Mouse (Mus musculus) thymus, adult 18-20 months (tissue): ENCODE measurements around the gene Tmprss9.

Experiments
- DNase-seq, 2 experiments: peaks; one replicate each; pipeline ENCODE4 v3.0.0; 2022; ENCODE audit warnings: mixed read lengths in 2 of 2

Gene Tmprss9

GRCm38 (mm10) chr10:80939671-80940070 lies 68.0 kb downstream of the Tmprss9 start:
- peak; percentile 70 to 76 for DNase-seq

DNA sequence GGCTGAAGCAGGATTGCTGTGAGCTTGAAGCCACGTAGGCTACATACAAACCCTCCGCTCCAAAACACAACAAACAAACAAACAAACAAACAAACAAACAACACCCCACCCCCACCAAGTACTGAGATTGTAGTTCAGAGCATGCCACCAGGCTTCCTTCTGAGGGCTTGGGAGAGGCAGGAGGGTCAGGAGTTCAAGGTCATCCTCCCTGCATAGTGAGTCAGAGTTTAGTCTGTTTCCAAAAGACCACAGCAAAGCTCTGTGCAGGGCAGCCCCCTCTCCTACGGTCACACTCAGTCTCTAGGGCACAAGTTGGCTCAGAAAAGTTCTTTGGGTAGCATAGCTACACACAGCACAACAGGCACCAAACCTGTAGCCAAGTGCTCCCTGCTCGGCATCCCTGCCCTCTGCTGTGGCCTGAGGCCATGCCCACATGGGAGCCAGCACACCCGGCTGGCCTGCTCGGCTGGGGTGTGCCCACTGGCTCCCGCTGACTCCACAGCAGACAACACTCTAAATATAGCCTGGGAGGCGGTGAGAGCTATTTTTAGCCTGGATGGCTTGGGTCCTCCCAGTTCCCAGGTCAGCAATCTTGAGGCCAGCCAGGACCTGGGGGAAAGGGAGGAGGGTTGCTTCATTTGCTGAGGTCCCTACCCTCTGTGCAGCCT lies 68.8 kb downstream of the Tmprss9 start:
- no peak for DNase-seq

DNA sequence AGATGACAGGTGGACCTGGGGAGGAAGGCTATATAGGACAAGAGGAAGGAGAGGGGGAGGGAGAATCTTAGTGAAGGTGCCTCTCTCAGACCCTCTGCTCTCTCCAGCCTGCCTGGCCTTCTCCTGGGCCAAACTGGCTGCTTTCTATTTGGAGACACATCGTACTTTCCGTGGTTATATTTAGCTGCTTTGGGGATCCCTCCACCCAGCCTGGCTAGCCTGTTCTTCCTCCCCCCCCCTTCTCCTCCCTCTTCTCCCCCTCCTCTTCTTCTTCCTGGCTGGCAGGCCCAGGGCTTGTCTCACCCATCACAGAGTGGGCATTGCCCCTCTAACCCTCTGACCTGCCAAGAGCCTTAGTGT lies 69.3 kb downstream of the Tmprss9 start:
- no peak for DNase-seq

DNA sequence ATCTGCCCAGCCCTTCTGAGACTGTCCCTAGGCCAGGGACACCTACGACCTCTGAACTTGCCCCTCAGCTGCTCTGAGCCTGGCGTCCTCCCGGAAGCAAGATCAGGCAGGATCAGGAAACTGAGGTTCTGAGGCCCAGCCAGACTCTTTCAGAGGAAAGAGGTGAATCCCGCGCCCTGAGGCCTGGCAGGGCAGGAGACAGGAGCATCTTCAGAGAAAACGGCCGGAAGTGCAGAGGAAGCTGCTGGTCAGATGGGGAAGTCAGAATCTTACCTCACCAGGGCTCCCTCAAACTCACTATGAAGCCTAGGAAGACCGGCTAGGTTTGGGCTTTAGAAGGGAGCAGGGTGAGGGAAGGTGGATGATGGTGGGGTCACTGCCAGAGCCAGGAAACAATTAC lies 71.3 kb downstream of the Tmprss9 start:
- no peak for DNase-seq

GRCm38 (mm10) chr10:80943701-80944100 lies 72.1 kb downstream of the Tmprss9 start:
- DNase-seq = no peak

GRCm38 (mm10) chr10:80944231-80944630 lies 72.6 kb downstream of the Tmprss9 start:
- DNase-seq = no peak

- DNase-seq = no peak
Measured at GRCm38 (mm10) chr10:80946684-80947437, 75.2 kb downstream of the Tmprss9 start.

- no peak for DNase-seq
Measured at GRCm38 (mm10) chr10:80947802-80948201, 76.2 kb downstream of the Tmprss9 start.

- no peak for DNase-seq
Measured at GRCm38 (mm10) chr10:80948570-80948969, 76.9 kb downstream of the Tmprss9 start.

GRCm38 (mm10) chr10:80949081-80949480 lies 77.4 kb downstream of the Tmprss9 start:
- no peak for DNase-seq
